Mouse (Mus musculus): ENCODE measurements around the gene Mul1.

DNA sequence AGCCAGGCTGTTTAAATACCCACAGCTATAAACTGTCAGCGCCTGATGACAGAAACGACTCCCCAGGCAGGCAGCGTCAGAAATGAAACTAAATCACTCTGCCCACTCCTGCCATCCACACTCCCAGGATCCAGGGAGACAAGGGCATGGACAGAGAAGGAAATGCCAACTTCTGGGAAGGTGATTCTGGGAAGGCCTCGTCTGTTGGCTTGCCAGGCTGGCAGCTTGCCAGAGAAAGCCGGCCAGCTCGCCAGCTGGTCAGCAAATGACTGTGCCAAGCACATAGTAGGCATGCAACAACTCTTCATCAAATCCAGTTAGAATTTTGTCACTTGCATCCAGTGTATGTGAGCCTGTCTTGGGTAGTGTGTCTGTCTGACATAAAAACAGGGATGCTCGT lies 36.8 kb downstream of the Mul1 start:
- TF ChIP-seq GATA1 (IDR thresholded peaks at IDR 0.05; ENCODE audit: low read length) (no peak), TAL1 (IDR thresholded peaks at IDR 0.05; ENCODE audit: low read length) (no peak)
